Mouse (Mus musculus): ENCODE data around the gene Cyp2g1.

- no peak for TF ChIP-seq CTCF (IDR thresholded peaks at IDR 0.05; ENCODE audit: insufficient read depth, low read length)
- TF ChIP-seq POLR2A (IDR thresholded peaks at IDR 0.05; ENCODE audit: borderline replicate concordance, extremely low read depth, low read depth, low read length): no peak
These were observed 30.9 kb upstream of the Cyp2g1 start for GRCm38 (mm10) chr7:26777806-26778205.
